Mouse (Mus musculus) midbrain, embryonic 16.5 days (tissue): ENCODE data around the gene Slc25a1. TPM values are rescaled to one million over a fixed set of nuclear protein-coding genes. Genes with fewer than 3 reads are reported as not detected.

Source experiments
- ATAC-seq: fragments of 200-750 bp; cut with Nextera tagmentation; 2 replicates; pipeline ENCODE4 v1.8.0; 2017; ENCODE audit warnings: moderate TSS enrichment
- H3K27ac ChIP-seq: fragments of 300-500 bp; sonication (generic); 2 replicates; pipeline ENCODE4 v1.5.1; 2014; ENCODE audit warnings: mild to moderate bottlenecking, low read length, mixed read lengths
- H3K27me3 ChIP-seq: fragments of 300-500 bp; sonication (generic); 2 replicates; pipeline ENCODE4 v1.6.1; 2014; ENCODE audit warnings: low read depth, low read length, mixed read lengths; ENCODE audit not compliant: control insufficient read depth, insufficient read depth
- H3K36me3 ChIP-seq: fragments of 300-500 bp; sonication (generic); 2 replicates; pipeline ENCODE4 v1.6.1; 2014; ENCODE audit warnings: mild to moderate bottlenecking, low read length, moderate library complexity, mixed read lengths; ENCODE audit not compliant: control insufficient read depth, insufficient read depth
- H3K4me1 ChIP-seq: fragments of 300-500 bp; sonication (generic); 2 replicates; pipeline ENCODE4 v1.6.1; 2014; ENCODE audit warnings: mild to moderate bottlenecking, low read length, mixed read lengths; ENCODE audit not compliant: control insufficient read depth, insufficient read depth
- H3K4me2 ChIP-seq: fragments of 300-500 bp; sonication (generic); 2 replicates; pipeline ENCODE4 v1.6.1; 2014; ENCODE audit warnings: mild to moderate bottlenecking, low read length, mixed read lengths
- H3K4me3 ChIP-seq: fragments of 300-500 bp; sonication (generic); 2 replicates; pipeline ENCODE4 v1.5.1; 2014; ENCODE audit warnings: low read depth, mild to moderate bottlenecking, low read length, moderate library complexity, mixed read lengths
- H3K9ac ChIP-seq: fragments of 300-500 bp; sonication (generic); 2 replicates; pipeline ENCODE4 v1.6.1; 2014; ENCODE audit warnings: low read depth, low read length, mixed read lengths
- H3K9me3 ChIP-seq: fragments of 300-500 bp; sonication (generic); replicated peaks from 2 replicates; pipeline ENCODE4 v1.6.1; 2014; ENCODE audit warnings: mild to moderate bottlenecking, low read length, mixed read lengths; ENCODE audit not compliant: control insufficient read depth, poor library complexity, severe bottlenecking
- WGBS: fragments of 180-500 bp; shearing (Covaris S2); extraction: QIAGEN DNeasy Blood & Tissue Kit; methylation state at CpG from one replicate; pipeline ENCODE4 v1.1.7; 2014; 5-methylcytosine and 5-hydroxymethylcytosine counted together
- polyA plus RNA-seq: library from polyadenylated mRNA; unstranded; fragments of >200 nt; fragmentation: Nextera tagmentation; extraction: Ambion mirVana; gene quantifications from 2 replicates; pipeline ENCODE4 v1.2.1, GENCODE M21; 2015

Gene Slc25a1
- polyA plus RNA-seq, 1 experiment from 2014 or later: 179 TPM

- Histone ChIP-seq H3K4me1 (no peaks in the 10 kb centered on the region), H3K9me3 (no peaks in the 10 kb centered on the region), H3K36me3 (no peaks in the 10 kb centered on the region), H3K27me3 (no peaks in the 10 kb centered on the region), H3K27ac (no peak overlapping the region), H3K9ac (no peak overlapping the region), H3K4me3 (no peak overlapping the region), H3K4me2 (no peak overlapping the region)
- no peak for ATAC-seq
- WGBS: 50% methylated on average over 9 of the region's 9 CpGs
These were observed 11.3 kb upstream of the Slc25a1 start for GRCm38 (mm10) chr16:17939255-17939751.

GRCm38 (mm10) chr16:17938821-17939220, 10.8 kb upstream of the Slc25a1 start:
- ATAC-seq: no peak
- H3K4me1 ChIP-seq: no peaks in the 10 kb centered on the region
- H3K27ac ChIP-seq: no peak overlapping the region
- no peaks in the 10 kb centered on the region for H3K9me3 ChIP-seq
- H3K9ac ChIP-seq: no peak overlapping the region
- no peak overlapping the region for H3K4me3 ChIP-seq
- H3K27me3 ChIP-seq: no peaks in the 10 kb centered on the region
- H3K4me2 ChIP-seq: no peak overlapping the region
- no peaks in the 10 kb centered on the region for H3K36me3 ChIP-seq
- WGBS: 7% methylated on average over 7 of the region's 7 CpGs

- H3K9ac ChIP-seq: no peak overlapping the region
- H3K4me3 ChIP-seq: no peak overlapping the region
- no peaks in the 10 kb centered on the region for H3K36me3 ChIP-seq
- ATAC-seq: no peak
- H3K27ac ChIP-seq: no peak overlapping the region
- 88% methylated on average over 7 of the region's 7 CpGs for WGBS
- H3K4me1 ChIP-seq: no peaks in the 10 kb centered on the region
- no peaks in the 10 kb centered on the region for H3K27me3 ChIP-seq
- no peak overlapping the region for H3K4me2 ChIP-seq
- no peaks in the 10 kb centered on the region for H3K9me3 ChIP-seq
These were observed 10.2 kb upstream of the Slc25a1 start for GRCm38 (mm10) chr16:17938187-17938586.

- 82% methylated on average over 10 of the region's 10 CpGs for WGBS
- no peaks in the 10 kb centered on the region for H3K36me3 ChIP-seq
- H3K4me1 ChIP-seq: no peaks in the 10 kb centered on the region
- no peak overlapping the region for H3K27ac ChIP-seq
- no peak overlapping the region for H3K9ac ChIP-seq
- H3K9me3 ChIP-seq: no peaks in the 10 kb centered on the region
- H3K27me3 ChIP-seq: no peaks in the 10 kb centered on the region
- ATAC-seq: no peak
- no peak overlapping the region for H3K4me2 ChIP-seq
- H3K4me3 ChIP-seq: no peak overlapping the region
These were observed 8.8 kb upstream of the Slc25a1 start for GRCm38 (mm10) chr16:17936776-17937175.

- Histone ChIP-seq H3K9me3 (no peaks in the 10 kb centered on the region), H3K4me2 (no peak overlapping the region), H3K27me3 (no peaks in the 10 kb centered on the region), H3K9ac (no peak overlapping the region), H3K4me3 (no peak overlapping the region), H3K27ac (no peak overlapping the region), H3K4me1 (no peaks in the 10 kb centered on the region), H3K36me3 (no peaks in the 10 kb centered on the region)
- WGBS: 65% methylated on average over 3 of the region's 3 CpGs
- ATAC-seq: no peak
These were observed 6.5 kb upstream of the Slc25a1 start for GRCm38 (mm10) chr16:17934445-17934910.

GRCm38 (mm10) chr16:17933594-17934444, 5.8 kb upstream of the Slc25a1 start:
- peaks cover 2% of the 10 kb centered on the region for H3K4me1 ChIP-seq
- no peak overlapping the region for H3K4me3 ChIP-seq
- H3K9me3 ChIP-seq: no peaks in the 10 kb centered on the region
- no peaks in the 10 kb centered on the region for H3K27me3 ChIP-seq
- no peaks in the 10 kb centered on the region for H3K36me3 ChIP-seq
- ATAC-seq: no peak
- no peak overlapping the region for H3K9ac ChIP-seq
- no peak overlapping the region for H3K4me2 ChIP-seq
- 76% methylated on average over 9 of the region's 9 CpGs for WGBS
- no peak overlapping the region for H3K27ac ChIP-seq

GRCm38 (mm10) chr16:17931906-17932460, 4.0 kb upstream of the Slc25a1 start:
- WGBS: 72% methylated on average over 5 of the region's 5 CpGs

GRCm38 (mm10) chr16:17929631-17930030, 1.6 kb upstream of the Slc25a1 start:
- Histone ChIP-seq H3K9me3 (no peaks in the 10 kb centered on the region), H3K4me2 (no peak overlapping the region), H3K4me1 (peaks cover 15% of the 10 kb centered on the region), H3K9ac (no peak overlapping the region), H3K36me3 (peaks cover 10% of the 10 kb centered on the region), H3K27ac (no peak overlapping the region; the same call in 1 of the 2 replicates), H3K4me3 (no peak overlapping the region), H3K27me3 (no peaks in the 10 kb centered on the region)
- 58% methylated on average over 2 of the region's 2 CpGs for WGBS
- ATAC-seq: no peak

More at GRCm38 (mm10) chr16:17931906-17932460, 4.0 kb upstream of the Slc25a1 start:
- H3K4me3 ChIP-seq: no peak overlapping the region
- no peak for ATAC-seq
- no peaks in the 10 kb centered on the region for H3K9me3 ChIP-seq
- no peak overlapping the region for H3K9ac ChIP-seq
- H3K27ac ChIP-seq: no peak overlapping the region
- no peak overlapping the region for H3K4me2 ChIP-seq
- H3K4me1 ChIP-seq: peaks cover 6% of the 10 kb centered on the region
- H3K36me3 ChIP-seq: no peaks in the 10 kb centered on the region
- H3K27me3 ChIP-seq: no peaks in the 10 kb centered on the region

GRCm38 (mm10) chr16:17929211-17929610, 1.2 kb upstream of the Slc25a1 start:
- Histone ChIP-seq H3K9me3 (no peaks in the 10 kb centered on the region), H3K4me3 (no peak overlapping the region), H3K36me3 (peaks cover 10% of the 10 kb centered on the region), H3K9ac (no peak overlapping the region), H3K4me2 (peak overlapping the region; percentile 94), H3K27ac (peak overlapping the region; percentile 92), H3K27me3 (no peaks in the 10 kb centered on the region), H3K4me1 (peaks cover 15% of the 10 kb centered on the region)
- 0% methylated on average over 2 of the region's 2 CpGs for WGBS
- peak; percentile 4; the same call in 1 of the 2 replicates for ATAC-seq
